Mouse (Mus musculus) olfactory bulb, adult 2 months (tissue): ENCODE data around the gene Syce2. TPM values are rescaled to one million over a fixed set of nuclear protein-coding genes. Genes with fewer than 3 reads are reported as not detected.

Experiments used
- H3K27ac ChIP-seq: fragments of 200-500 bp; 2 replicates; pipeline ENCODE4 v1.5.1; 2012; ENCODE audit warnings: low read depth, low read length; ENCODE audit not compliant: insufficient read depth
- H3K4me1 ChIP-seq: fragments of 200-500 bp; 2 replicates; pipeline ENCODE4 v1.6.1; 2012; ENCODE audit warnings: low read length; ENCODE audit not compliant: control insufficient read depth, insufficient read depth
- H3K4me3 ChIP-seq: fragments of 200-500 bp; 2 replicates; pipeline ENCODE4 v1.5.1; 2012; ENCODE audit warnings: mild to moderate bottlenecking, low read depth, low read length, moderate library complexity; ENCODE audit not compliant: insufficient read depth
- CTCF ChIP-seq: fragments of 200-500 bp; IDR thresholded peaks from 2 replicates; pipeline ENCODE4 v1.5.1; 2012; ENCODE audit warnings: low read depth, mild to moderate bottlenecking, low read length, moderate library complexity; ENCODE audit not compliant: insufficient read depth
- POLR2A ChIP-seq: fragments of 200-500 bp; IDR thresholded peaks from 2 replicates; pipeline ENCODE4 v1.6.1; 2012; ENCODE audit warnings: mild to moderate bottlenecking, low read depth, low read length, moderate library complexity; ENCODE audit not compliant: insufficient read depth
- WGBS: fragments of 180-500 bp; shearing (Covaris S2); methylation state at CpG from one replicate; pipeline ENCODE4 v1.1.7; 2018; 5-methylcytosine and 5-hydroxymethylcytosine counted together
- polyA plus RNA-seq: library from polyadenylated mRNA; stranded (reverse); fragments of >200 nt; gene quantifications from 2 replicates; pipeline ENCODE4 v1.2.4, GENCODE M21; 2012; ENCODE audit warnings: low replicate concordance; ENCODE audit not compliant: missing spikeins, insufficient read depth, insufficient read length

Gene Syce2
- polyA plus RNA-seq, 1 experiment, result not detected

DNA sequence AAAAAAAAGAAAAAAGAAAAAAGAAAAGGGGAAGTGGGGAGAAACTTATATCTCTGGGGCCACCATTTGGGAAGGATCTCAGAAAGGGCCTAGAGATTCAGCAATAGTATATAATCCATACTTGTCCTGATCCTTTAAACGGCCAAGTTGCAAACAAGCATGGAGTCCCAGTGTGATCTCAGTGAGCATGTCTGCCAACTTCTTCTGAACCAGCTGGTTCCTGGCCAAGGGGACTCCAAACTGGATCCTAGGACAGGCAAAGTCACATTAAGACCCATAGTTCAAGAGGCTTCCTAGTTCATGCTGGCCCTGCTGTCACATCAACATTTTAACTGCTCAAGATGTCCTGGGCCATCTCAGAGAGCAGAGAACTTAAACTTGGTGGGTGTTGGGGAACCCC lies 17.2 kb downstream of the Syce2 start:
- WGBS, result 83% methylated on average over 1 of the region's 1 CpGs
- no peak for TF ChIP-seq POLR2A
- TF ChIP-seq CTCF, result no peak
- Histone ChIP-seq H3K27ac (no peak overlapping the region), H3K4me1 (peaks cover 4% of the 10 kb centered on the region), H3K4me3 (no peak overlapping the region)

DNA sequence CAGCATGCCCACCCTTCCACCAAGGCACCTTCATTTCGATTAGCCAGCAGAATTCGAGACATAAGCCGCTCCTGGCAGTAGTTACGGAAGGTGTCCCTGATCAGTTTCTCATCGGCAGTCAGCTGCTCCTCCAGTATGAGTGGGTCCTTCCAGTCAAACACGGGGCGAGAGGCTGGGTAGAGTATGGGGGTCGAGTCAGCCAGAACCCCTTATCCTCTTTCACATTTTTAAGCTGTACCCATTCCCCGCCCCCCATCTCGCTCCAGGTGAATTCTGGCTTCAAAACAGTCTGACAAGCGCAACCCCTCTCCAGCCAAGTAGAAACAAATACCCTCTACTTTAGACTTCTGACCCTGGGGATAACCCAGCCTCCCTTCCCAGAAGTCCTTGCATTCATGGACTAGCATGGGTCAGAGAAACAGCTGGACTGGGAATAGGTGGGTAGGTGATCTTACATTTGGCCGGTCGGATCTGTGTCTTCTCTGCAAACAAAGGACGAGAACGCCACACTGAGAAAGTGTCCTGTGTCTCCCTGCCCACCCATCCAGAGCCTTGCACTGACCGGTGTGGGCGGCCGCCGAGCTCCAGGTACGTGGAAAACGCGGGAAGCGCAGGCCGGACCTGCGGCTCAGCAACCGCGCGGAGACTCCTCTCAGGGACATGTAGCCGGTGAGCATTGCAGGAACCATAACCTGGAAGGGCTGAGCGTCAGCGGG lies 21.2 kb downstream of the Syce2 start:
- Histone ChIP-seq H3K4me3 (peak overlapping the region; percentile 89), H3K4me1 (peaks cover 4% of the 10 kb centered on the region), H3K27ac (no peak overlapping the region)
- TF ChIP-seq POLR2A (no peak), CTCF (no peak)
- 10% methylated on average over 31 of the region's 31 CpGs for WGBS

DNA sequence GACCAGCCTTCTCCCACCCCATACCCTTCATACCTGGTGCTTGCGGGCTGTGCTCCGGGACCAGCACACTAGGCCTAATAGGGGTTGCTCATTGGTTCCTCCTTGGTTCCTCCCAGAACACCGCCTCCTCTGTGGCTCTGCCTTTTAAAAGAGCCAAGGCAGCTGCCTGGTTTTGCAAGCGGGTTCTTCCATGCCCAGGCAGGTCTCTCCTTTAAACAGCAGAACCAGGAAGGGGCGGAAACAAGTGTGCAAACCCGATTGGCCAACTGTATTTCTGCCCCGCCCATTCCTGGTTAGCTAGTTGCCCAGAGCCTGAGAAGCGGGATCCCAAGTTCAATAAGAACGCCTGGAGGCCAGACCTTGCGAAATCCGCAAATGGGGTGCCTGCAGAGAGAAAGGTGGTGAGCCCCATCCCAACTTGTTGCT lies 21.8 kb downstream of the Syce2 start, which contains the start of gene Gcdh:
Gene Gcdh, minus strand, starts transcription at position 213 of the 426 bp plus-strand sequence.
- TF ChIP-seq POLR2A, result 0 out of 2 replicates have a peak, but pooled peaks have one; percentile 22
- no peak for TF ChIP-seq CTCF
- under 1% methylated on average over 11 of the region's 11 CpGs for WGBS
- H3K27ac ChIP-seq, result no peak within 1 kb of the TSS
- peaks cover 4% of the 10 kb centered on the region for H3K4me1 ChIP-seq
- H3K4me3 ChIP-seq, result peak within 1 kb of the TSS; percentile 89

DNA sequence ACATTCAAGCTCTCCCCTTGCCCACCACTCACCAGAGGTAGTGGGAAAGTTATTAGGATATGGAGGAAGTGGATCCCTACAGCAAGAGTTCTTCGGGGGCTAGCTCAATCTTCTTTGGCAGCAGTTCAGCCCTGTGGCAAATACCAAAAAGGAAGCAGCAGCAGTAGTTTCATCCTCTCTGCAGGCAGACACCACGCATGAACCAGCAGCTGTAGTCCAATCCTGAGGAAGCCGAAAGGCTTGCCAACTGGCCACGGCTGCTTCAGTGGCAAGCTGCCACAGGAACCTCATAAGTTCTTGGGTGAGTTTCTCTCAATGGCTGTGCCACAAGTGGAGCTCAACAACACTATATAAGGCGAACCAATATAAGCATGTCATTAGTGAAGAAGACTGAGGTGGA lies 24.1 kb downstream of the Syce2 start:
- no peak overlapping the region for H3K4me3 ChIP-seq
- H3K4me1 ChIP-seq, result peaks cover 4% of the 10 kb centered on the region
- 74% methylated on average over 5 of the region's 5 CpGs for whole genome bisulfite sequencing
- no peak for TF ChIP-seq POLR2A
- no peak for TF ChIP-seq CTCF
- H3K27ac ChIP-seq, result no peak overlapping the region

DNA sequence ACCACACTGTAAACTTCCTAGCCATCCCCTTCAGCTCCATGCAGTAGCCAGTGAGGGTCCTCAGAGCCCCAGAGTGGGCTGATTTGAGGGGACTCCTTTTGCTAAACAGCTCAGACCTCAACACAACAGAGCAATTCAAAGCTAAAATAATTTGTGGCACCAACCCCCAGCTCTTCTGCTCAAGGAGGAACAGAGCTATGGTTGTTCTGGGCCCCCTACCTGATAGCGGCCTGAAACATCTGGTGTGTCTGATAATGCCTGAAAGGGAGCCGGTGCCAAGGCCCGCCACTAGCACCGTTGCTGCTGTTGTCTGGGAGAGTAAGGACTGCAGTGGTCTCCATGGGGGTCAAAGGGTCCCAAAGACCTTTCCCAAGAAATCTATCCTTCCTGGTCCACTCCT lies 29.2 kb downstream of the Syce2 start:
- no peak overlapping the region for H3K27ac ChIP-seq
- TF ChIP-seq CTCF, result no peak
- TF ChIP-seq POLR2A, result no peak
- WGBS, result 77% methylated on average over 4 of the region's 4 CpGs
- no peak overlapping the region for H3K4me3 ChIP-seq
- peaks cover 3% of the 10 kb centered on the region; the same call in 1 of the 2 replicates for H3K4me1 ChIP-seq

DNA sequence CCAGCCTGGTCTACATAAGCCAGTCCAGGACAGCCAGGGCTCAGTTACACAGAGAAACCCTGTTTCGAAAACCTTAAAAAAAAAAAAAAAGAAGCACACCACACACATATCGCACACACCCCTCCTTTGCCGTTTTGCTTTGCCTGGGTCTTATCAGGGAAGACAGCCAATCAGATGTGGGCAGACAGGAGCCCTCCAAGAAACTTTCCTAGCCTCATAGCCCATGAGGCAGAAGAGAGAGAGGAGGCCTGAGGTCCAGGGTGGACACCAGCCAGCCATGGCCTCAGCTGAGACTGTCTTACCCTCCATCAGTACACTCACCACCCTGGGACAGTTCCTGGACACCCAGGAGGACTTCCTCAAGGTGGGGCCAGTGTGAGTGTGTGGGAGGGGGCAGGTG lies 29.8 kb downstream of the Syce2 start, which contains the start of gene Klf1:
Gene Klf1, plus strand, starts transcription at position 177 of the 400 bp plus-strand sequence.
- no peak for TF ChIP-seq CTCF
- no peak for TF ChIP-seq POLR2A
- no peak within 1 kb of the TSS for H3K27ac ChIP-seq
- 78% methylated on average over 3 of the region's 3 CpGs for WGBS

DNA sequence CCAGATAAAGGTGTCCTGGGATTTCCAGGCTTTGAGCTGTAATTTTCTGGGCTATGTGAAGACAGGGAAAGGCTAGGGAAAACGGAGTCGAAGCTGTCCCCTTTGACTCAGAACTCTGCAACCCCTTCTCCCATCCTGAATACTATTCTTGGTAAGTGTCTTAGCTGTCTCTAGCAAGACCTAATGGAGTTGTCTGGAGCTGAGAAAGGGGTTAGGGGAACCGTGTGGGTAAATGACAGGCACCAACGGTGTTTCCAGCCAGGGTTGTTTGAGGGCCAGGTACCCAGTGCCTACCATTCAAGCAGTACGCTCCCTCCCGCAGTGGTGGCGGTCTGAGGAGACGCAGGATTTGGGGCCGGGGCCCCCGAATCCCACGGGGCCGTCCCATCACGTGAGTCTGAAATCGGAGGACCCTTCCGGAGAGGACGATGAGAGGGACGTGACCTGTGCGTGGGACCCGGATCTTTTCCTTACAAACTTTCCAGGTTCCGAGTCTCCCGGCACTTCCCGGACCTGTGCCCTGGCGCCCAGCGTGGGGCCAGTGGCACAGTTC lies 30.5 kb downstream of the Syce2 start:
- TF ChIP-seq CTCF (no peak), POLR2A (no peak)
- Histone ChIP-seq H3K4me1 (peaks cover 3% of the 10 kb centered on the region; the same call in 1 of the 2 replicates), H3K4me3 (peak overlapping the region; percentile 58), H3K27ac (no peak overlapping the region)
- WGBS, result 14% methylated on average over 24 of the region's 24 CpGs

More for the DNA sequence above, 29.8 kb downstream of the Syce2 start, which contains the start of gene Klf1:
- H3K4me3 ChIP-seq, result peak within 1 kb of the TSS; percentile 58
- H3K4me1 ChIP-seq, result peaks cover 3% of the 10 kb centered on the region; the same call in 1 of the 2 replicates

DNA sequence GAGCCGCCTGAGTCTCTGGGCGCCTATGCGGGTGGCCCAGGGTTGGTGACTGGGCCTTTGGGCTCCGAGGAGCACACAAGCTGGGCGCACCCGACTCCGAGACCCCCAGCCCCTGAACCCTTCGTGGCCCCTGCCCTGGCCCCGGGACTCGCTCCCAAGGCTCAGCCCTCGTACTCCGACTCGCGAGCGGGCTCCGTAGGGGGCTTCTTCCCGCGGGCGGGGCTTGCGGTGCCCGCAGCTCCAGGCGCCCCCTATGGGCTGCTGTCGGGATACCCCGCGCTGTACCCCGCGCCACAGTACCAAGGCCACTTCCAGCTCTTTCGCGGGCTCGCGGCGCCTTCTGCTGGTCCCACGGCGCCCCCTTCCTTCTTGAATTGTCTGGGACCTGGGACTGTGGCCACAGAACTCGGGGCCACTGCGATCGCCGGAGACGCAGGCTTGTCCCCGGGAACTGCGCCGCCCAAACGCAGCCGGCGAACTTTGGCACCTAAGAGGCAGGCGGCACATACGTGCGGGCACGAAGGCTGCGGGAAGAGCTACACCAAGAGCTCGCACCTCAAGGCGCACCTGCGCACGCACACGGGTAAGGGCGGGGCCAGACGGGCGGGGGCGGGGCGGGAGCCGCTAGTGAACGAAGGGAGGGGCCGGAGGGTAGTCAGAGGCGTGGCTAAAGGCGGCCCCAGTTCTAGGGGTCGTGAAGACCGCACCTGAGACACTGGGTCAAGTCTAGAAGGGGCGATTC lies 31.2 kb downstream of the Syce2 start:
- peaks cover 3% of the 10 kb centered on the region; the same call in 1 of the 2 replicates for H3K4me1 ChIP-seq
- TF ChIP-seq CTCF (peak; percentile 94), POLR2A (no peak)
- peak overlapping the region; percentile 58 for H3K4me3 ChIP-seq
- under 1% methylated on average over 67 of the region's 68 CpGs for WGBS
- H3K27ac ChIP-seq, result no peak overlapping the region
